12 mouse cellular contexts compared by ENCODE assay signal in genomic region chr2:167897896-167898295, GRCm38 (mm10).
"Had no signal": no experiment of that assay in that cellular context is flagged by ENCODE, and none has a peak within 500 bp of the region (broad histone marks: within the 10 kb centered on the region; RNA-seq: fewer than 3 reads in every experiment).

No protein-coding gene starts in this region.

- DNase-seq: kidney, adult 11 months; kidney, postnatal 14 days; lung, embryonic 14.5 days; lung, postnatal 10 days; lung, postnatal 4 days; thymus, adult 2 months; thymus, postnatal 25 days had no signal

- H3K27ac ChIP-seq: hindbrain, postnatal 0 days; limb, embryonic 15.5 days; liver, embryonic 12.5 days; midbrain, embryonic 10.5 days; stomach, postnatal 0 days had no signal

- H3K4me3 ChIP-seq: limb, embryonic 15.5 days; liver, embryonic 12.5 days; midbrain, embryonic 10.5 days had no signal
